Mouse (Mus musculus) kidney, postnatal 0 days (tissue): ENCODE data around the gene Gpx1. TPM values are rescaled to one million over a fixed set of nuclear protein-coding genes. Genes with fewer than 3 reads are reported as not detected.
A peak's percentile ranks its signal among the peaks of the same experiment; 100 is the strongest.

Source experiments
- ATAC-seq: fragments of 200-750 bp; cut with Nextera tagmentation; replicated peaks from 2 replicates; pipeline ENCODE4 v1.8.0; 2017; ENCODE audit warnings: low read depth, moderate number of reproducible peaks, moderate TSS enrichment, moderate library complexity; ENCODE audit not compliant: low FRiP score
- DNase-seq: peaks from one replicate; pipeline ENCODE4 v3.0.0-alpha.2; 2016; ENCODE audit warnings: low spot score
- H3K27ac ChIP-seq: fragments of 300-500 bp; sonication (generic); 2 replicates; pipeline ENCODE4 v1.5.1; 2014; ENCODE audit warnings: mild to moderate bottlenecking
- H3K27me3 ChIP-seq: fragments of 300-500 bp; sonication (generic); 2 replicates; pipeline ENCODE4 v1.6.1; 2014; ENCODE audit warnings: low read length, mixed read lengths; ENCODE audit not compliant: insufficient read depth
- H3K36me3 ChIP-seq: fragments of 300-500 bp; sonication (generic); 2 replicates; pipeline ENCODE4 v1.6.1; 2014; ENCODE audit warnings: low read length, mixed read lengths; ENCODE audit not compliant: insufficient read depth
- H3K4me1 ChIP-seq: fragments of 300-500 bp; sonication (generic); replicated peaks from 2 replicates; pipeline ENCODE4 v1.6.1; 2014; ENCODE audit warnings: antibody characterized with exemption, low read length, mixed read lengths; ENCODE audit not compliant: insufficient read depth
- H3K4me2 ChIP-seq: fragments of 300-500 bp; sonication (generic); 2 replicates; pipeline ENCODE4 v1.6.1; 2014; ENCODE audit warnings: mild to moderate bottlenecking, low read length, moderate library complexity, mixed read lengths
- H3K4me3 ChIP-seq: fragments of 300-500 bp; sonication (generic); replicated peaks from 2 replicates; pipeline ENCODE4 v1.5.1; 2014; ENCODE audit warnings: low read depth, low read length
- H3K9ac ChIP-seq: fragments of 300-500 bp; sonication (generic); 2 replicates; pipeline ENCODE4 v1.6.1; 2014; ENCODE audit warnings: low read depth, low read length
- H3K9me3 ChIP-seq: fragments of 300-500 bp; sonication (generic); replicated peaks from 2 replicates; pipeline ENCODE4 v1.6.1; 2016; ENCODE audit warnings: low read length, inconsistent platforms, mixed read lengths
- CTCF ChIP-seq: IDR thresholded peaks from 2 replicates; pipeline ENCODE4 v1.5.1; 2016; ENCODE audit warnings: antibody characterized with exemption, low read depth, mild to moderate bottlenecking, moderate library complexity
- WGBS: fragments of 180-500 bp; shearing (Covaris S2); extraction: QIAGEN DNeasy Blood & Tissue Kit; methylation state at CpG from one replicate; pipeline ENCODE4 v1.1.7; 2014; 5-methylcytosine and 5-hydroxymethylcytosine counted together
- polyA plus RNA-seq: library from polyadenylated mRNA; unstranded; fragments of >200 nt; fragmentation: Nextera tagmentation; extraction: Ambion mirVana; gene quantifications from 2 replicates; pipeline ENCODE4 v1.2.1, GENCODE M21; 2015

The Gpx1 gene
- polyA plus RNA-seq, 1 experiment from 2014 or later, result 1,215 TPM

GRCm38 (mm10) chr9:108348290-108348680 lies 9.6 kb downstream of the Gpx1 start:
- H3K9me3 ChIP-seq, result no peaks in the 10 kb centered on the region
- no peaks in the 10 kb centered on the region for H3K4me1 ChIP-seq
- peak overlapping the region; percentile 65 for H3K4me2 ChIP-seq
- H3K27ac ChIP-seq, result peak overlapping the region; percentile 97
- 2% methylated on average over 14 of the region's 14 CpGs for WGBS
- DNase-seq (no peak), ATAC-seq (no peak; the same call in 1 of the 2 replicates)
- H3K9ac ChIP-seq, result peak overlapping the region; percentile 71
- TF ChIP-seq CTCF, result no peak
- peaks cover 24% of the 10 kb centered on the region for H3K36me3 ChIP-seq
- H3K4me3 ChIP-seq, result peak overlapping the region; percentile 70
- no peaks in the 10 kb centered on the region for H3K27me3 ChIP-seq

- no peak for DNase-seq
- H3K4me2 ChIP-seq, result no peak overlapping the region
- peaks cover 29% of the 10 kb centered on the region for H3K36me3 ChIP-seq
- H3K9ac ChIP-seq, result no peak overlapping the region
- no peak for ATAC-seq
- no peaks in the 10 kb centered on the region for H3K27me3 ChIP-seq
- no peak for TF ChIP-seq CTCF
- H3K9me3 ChIP-seq, result no peaks in the 10 kb centered on the region
- H3K4me1 ChIP-seq, result no peaks in the 10 kb centered on the region
- H3K27ac ChIP-seq, result no peak overlapping the region
- WGBS, result 93% methylated on average over 4 of the region's 4 CpGs
- no peak overlapping the region for H3K4me3 ChIP-seq
Measured at GRCm38 (mm10) chr9:108349727-108350126, 11.0 kb downstream of the Gpx1 start.

GRCm38 (mm10) chr9:108378234-108378633 lies 39.5 kb downstream of the Gpx1 start:
- no peak overlapping the region for H3K4me2 ChIP-seq
- no peaks in the 10 kb centered on the region for H3K9me3 ChIP-seq
- no peak overlapping the region for H3K9ac ChIP-seq
- H3K27me3 ChIP-seq, result no peaks in the 10 kb centered on the region
- no peaks in the 10 kb centered on the region for H3K4me1 ChIP-seq
- H3K4me3 ChIP-seq, result no peak overlapping the region
- H3K36me3 ChIP-seq, result peaks cover 73% of the 10 kb centered on the region
- DNase-seq, result no peak
- H3K27ac ChIP-seq, result no peak overlapping the region
- no peak for TF ChIP-seq CTCF
- 94% methylated on average over 9 of the region's 9 CpGs for WGBS
- ATAC-seq, result no peak

GRCm38 (mm10) chr9:108378736-108379135 lies 40.0 kb downstream of the Gpx1 start:
- ATAC-seq (no peak), DNase-seq (no peak)
- H3K4me1 ChIP-seq, result no peaks in the 10 kb centered on the region
- no peak overlapping the region for H3K4me3 ChIP-seq
- no peaks in the 10 kb centered on the region for H3K27me3 ChIP-seq
- H3K9me3 ChIP-seq, result no peaks in the 10 kb centered on the region
- H3K27ac ChIP-seq, result no peak overlapping the region
- peaks cover 73% of the 10 kb centered on the region for H3K36me3 ChIP-seq
- no peak for TF ChIP-seq CTCF
- no peak overlapping the region for H3K9ac ChIP-seq
- H3K4me2 ChIP-seq, result no peak overlapping the region
- WGBS, result 85% methylated on average over 5 of the region's 5 CpGs

- TF ChIP-seq CTCF, result no peak
- no peaks in the 10 kb centered on the region for H3K9me3 ChIP-seq
- no peak overlapping the region for H3K9ac ChIP-seq
- H3K27me3 ChIP-seq, result no peaks in the 10 kb centered on the region
- H3K4me3 ChIP-seq, result no peak overlapping the region
- no peak overlapping the region for H3K27ac ChIP-seq
- H3K4me1 ChIP-seq, result no peaks in the 10 kb centered on the region
- DNase-seq (no peak), ATAC-seq (no peak)
- peaks cover 73% of the 10 kb centered on the region for H3K36me3 ChIP-seq
- 92% methylated on average over 4 of the region's 4 CpGs for WGBS
- no peak overlapping the region for H3K4me2 ChIP-seq
Measured at GRCm38 (mm10) chr9:108379294-108379693, 40.6 kb downstream of the Gpx1 start.

GRCm38 (mm10) chr9:108381382-108381781 lies 42.7 kb downstream of the Gpx1 start:
- no peak for DNase-seq
- Histone ChIP-seq H3K27me3 (no peaks in the 10 kb centered on the region), H3K4me3 (no peak overlapping the region), H3K27ac (no peak overlapping the region), H3K36me3 (peaks cover 73% of the 10 kb centered on the region), H3K4me1 (no peaks in the 10 kb centered on the region), H3K4me2 (no peak overlapping the region), H3K9me3 (no peaks in the 10 kb centered on the region), H3K9ac (no peak overlapping the region)
- ATAC-seq, result no peak
- WGBS, result 96% methylated on average over 9 of the region's 9 CpGs
- TF ChIP-seq CTCF, result no peak

- Histone ChIP-seq H3K4me1 (no peaks in the 10 kb centered on the region), H3K27ac (no peak overlapping the region), H3K4me3 (no peak overlapping the region), H3K4me2 (no peak overlapping the region), H3K9me3 (no peaks in the 10 kb centered on the region), H3K9ac (no peak overlapping the region), H3K27me3 (no peaks in the 10 kb centered on the region), H3K36me3 (peaks cover 77% of the 10 kb centered on the region)
- 80% methylated on average over 7 of the region's 7 CpGs for WGBS
- DNase-seq (no peak), ATAC-seq (no peak)
- no peak for TF ChIP-seq CTCF
Measured at GRCm38 (mm10) chr9:108385006-108385405, 46.3 kb downstream of the Gpx1 start.
